Mouse (Mus musculus) T-helper 17 cell (primary cell): ENCODE results near the gene 4930404H24Rik.

ENCODE experiments used
- in situ Hi-C, 2 experiments: fragments of 300-600 bp; cut with MboI, MseI; formaldehyde crosslinking; loops; 1 replicate in 1 of 2; 2 replicates in 1 of 2; pipeline ENCODE4 v1.15.1; 2025; ENCODE audit warnings: high pct_unique_total_duplicates in 2 of 2

The 4930404H24Rik gene

GRCm38 (mm10) chr2:153475114-153476112 lies 17.2 kb upstream of the 4930404H24Rik start:
- in situ Hi-C loops: loop anchor here in 1 of 2 experiments (25.0 kb wide), 1 partner anchor 1513 kb away; no protein-coding TSS in a partner anchor

GRCm38 (mm10) chr2:153478583-153478982 lies 14.0 kb upstream of the 4930404H24Rik start:
- in situ Hi-C loops: loop anchor here in 1 of 2 experiments (25.0 kb wide), 1 partner anchor 1516 kb away; no protein-coding TSS in a partner anchor

- in situ Hi-C loops: loop anchor here in 1 of 2 experiments (25.0 kb wide), 1 partner anchor 1517 kb away; no protein-coding TSS in a partner anchor
Observed at GRCm38 (mm10) chr2:153479486-153479885, 13.1 kb upstream of the 4930404H24Rik start.

GRCm38 (mm10) chr2:153481108-153481860 lies 11.3 kb upstream of the 4930404H24Rik start:
- in situ Hi-C loops: loop anchor here (5.0 to 25.0 kb wide), 4 partner anchors 51 to 1519 kb away; no protein-coding TSS in a partner anchor

- in situ Hi-C loops: loop anchor here (5.0 to 25.0 kb wide), 4 partner anchors 51 to 1519 kb away; no protein-coding TSS in a partner anchor
Observed at GRCm38 (mm10) chr2:153481861-153482120, 10.8 kb upstream of the 4930404H24Rik start.

- in situ Hi-C loops: loop anchor here (5.0 to 25.0 kb wide), 4 partner anchors 49 to 1521 kb away; no protein-coding TSS in a partner anchor
Observed at GRCm38 (mm10) chr2:153483118-153483983, 9.2 kb upstream of the 4930404H24Rik start.

- in situ Hi-C loops: loop anchor here (5.0 to 25.0 kb wide), 4 partner anchors 48 to 1522 kb away; no protein-coding TSS in a partner anchor
Observed at GRCm38 (mm10) chr2:153484071-153484470, 8.5 kb upstream of the 4930404H24Rik start.

- in situ Hi-C loops: loop anchor here in 1 of 2 experiments (25.0 kb wide), 1 partner anchor 1528 kb away; no protein-coding TSS in a partner anchor
Observed at GRCm38 (mm10) chr2:153490116-153490515, 2.5 kb upstream of the 4930404H24Rik start.

- in situ Hi-C loops: loop anchor here in 1 of 2 experiments (25.0 kb wide), 1 partner anchor 1529 kb away; no protein-coding TSS in a partner anchor
Observed at GRCm38 (mm10) chr2:153490940-153491339, 1.6 kb upstream of the 4930404H24Rik start.

GRCm38 (mm10) chr2:153491512-153492178 lies 945 bp upstream of the 4930404H24Rik start:
- in situ Hi-C loops: loop anchor here in 1 of 2 experiments (25.0 kb wide), 1 partner anchor 1529 kb away; no protein-coding TSS in a partner anchor

- in situ Hi-C loops: loop anchor here in 1 of 2 experiments (25.0 kb wide), 1 partner anchor 1530 kb away; no protein-coding TSS in a partner anchor
Observed at GRCm38 (mm10) chr2:153492179-153492517, 442 bp upstream of the 4930404H24Rik start.

GRCm38 (mm10) chr2:153493393-153493731 lies 772 bp downstream of the 4930404H24Rik start:
- in situ Hi-C loops: loop anchor here in 1 of 2 experiments (25.0 kb wide), 1 partner anchor 1531 kb away; no protein-coding TSS in a partner anchor

GRCm38 (mm10) chr2:153493781-153494292 lies 1.2 kb downstream of the 4930404H24Rik start:
- in situ Hi-C loops: loop anchor here in 1 of 2 experiments (25.0 kb wide), 1 partner anchor 1532 kb away; no protein-coding TSS in a partner anchor

- in situ Hi-C loops: loop anchor here in 1 of 2 experiments (25.0 kb wide), 1 partner anchor 1532 kb away; no protein-coding TSS in a partner anchor
Observed at GRCm38 (mm10) chr2:153494293-153494811, 1.8 kb downstream of the 4930404H24Rik start.

GRCm38 (mm10) chr2:153495391-153495790 lies 2.8 kb downstream of the 4930404H24Rik start:
- in situ Hi-C loops: loop anchor here in 1 of 2 experiments (25.0 kb wide), 1 partner anchor 1533 kb away; no protein-coding TSS in a partner anchor

- in situ Hi-C loops: loop anchor here in 1 of 2 experiments (25.0 kb wide), 1 partner anchor 1534 kb away; no protein-coding TSS in a partner anchor
Observed at GRCm38 (mm10) chr2:153495818-153496217, 3.2 kb downstream of the 4930404H24Rik start.

- in situ Hi-C loops: loop anchor here in 1 of 2 experiments (25.0 kb wide), 1 partner anchor 1534 kb away; no protein-coding TSS in a partner anchor
Observed at GRCm38 (mm10) chr2:153496301-153496700, 3.7 kb downstream of the 4930404H24Rik start.

GRCm38 (mm10) chr2:153496898-153497297 lies 4.3 kb downstream of the 4930404H24Rik start:
- in situ Hi-C loops: loop anchor here in 1 of 2 experiments (25.0 kb wide), 1 partner anchor 1535 kb away; no protein-coding TSS in a partner anchor

GRCm38 (mm10) chr2:153499154-153499553 lies 6.6 kb downstream of the 4930404H24Rik start:
- in situ Hi-C loops: loop anchor here in 1 of 2 experiments (25.0 kb wide), 1 partner anchor 1537 kb away; no protein-coding TSS in a partner anchor
